Mouse (Mus musculus): ENCODE results near the gene Jhy.

- no peak for TF ChIP-seq POLR2A (IDR thresholded peaks at IDR 0.05; ENCODE audit: borderline replicate concordance, low read depth, low read length)
- no peak for TF ChIP-seq CTCF (IDR thresholded peaks at IDR 0.05; ENCODE audit: low read depth, low read length)
Measured at GRCm38 (mm10) chr9:40851515-40851914, 112.4 kb downstream of the Jhy start.
